ENCODE assay signal across 16 mouse cellular contexts in genomic region chr6:67631617-67632016, GRCm38 (mm10).
A peak's percentile ranks its signal among the peaks of the same experiment; 100 is the strongest.
DNase-seq lines count a peak whose midpoint lies in the region; ATAC-seq and TF ChIP-seq lines count a peak whose summit lies in the region.
"Had no signal": no experiment of that assay in that cellular context is flagged by ENCODE, and none has a peak within 500 bp of the region (broad histone marks: within the 10 kb centered on the region; RNA-seq: fewer than 3 reads in every experiment).

No protein-coding gene starts in this region.

- H3K27ac ChIP-seq in hindbrain, postnatal 0 days: no peak overlapping the region
- no peak overlapping the region for H3K27ac ChIP-seq in hindbrain, embryonic 16.5 days (ENCODE audit: low read depth, low read length)
- no peak overlapping the region for H3K27ac ChIP-seq in CH12.LX (ENCODE audit: insufficient read depth, low read depth)
- H3K27ac ChIP-seq: midbrain, embryonic 13.5 days; neural tube, embryonic 13.5 days had no signal

- TF ChIP-seq EP300 in CH12.LX (IDR thresholded peaks at IDR 0.05; ENCODE audit: low read length): no peak

- H3K4me3 ChIP-seq in hindbrain, postnatal 0 days (ENCODE audit: low read length): no peak overlapping the region
- no peak overlapping the region for H3K4me3 ChIP-seq in hindbrain, embryonic 16.5 days (ENCODE audit: low read length)
- no peak overlapping the region for H3K4me3 ChIP-seq in CH12.LX (replicated peaks in 1 of 3; ENCODE audit: low read depth in 2 of 3, low read length in 2 of 3, poor library complexity in 1 of 3)
- H3K4me3 ChIP-seq: midbrain, embryonic 13.5 days; neural tube, embryonic 13.5 days had no signal

- no peak overlapping the region for H3K9ac ChIP-seq in hindbrain, postnatal 0 days (replicated peaks; ENCODE audit: low read length)
- H3K9ac ChIP-seq in hindbrain, embryonic 16.5 days (ENCODE audit: low read depth, low read length): no peak overlapping the region
- H3K9ac ChIP-seq in CH12.LX (ENCODE audit: insufficient read depth, low read depth): no peak overlapping the region
- H3K9ac ChIP-seq: midbrain, embryonic 13.5 days; neural tube, embryonic 13.5 days had no signal

- TF ChIP-seq RAD21 in CH12.LX (IDR thresholded peaks at IDR 0.05; ENCODE audit: low read depth, low read length): peak; percentile 66

- TF ChIP-seq CTCF in hindbrain, postnatal 0 days (IDR thresholded peaks at IDR 0.05; ENCODE audit: low read depth): peak; percentile 56
- peak in 1 of 2 experiments; percentile 65; a peak in 3 of 4 replicates for TF ChIP-seq CTCF in CH12.LX (conservative IDR thresholded peaks at IDR 0.05 in 1 of 2, IDR thresholded peaks at IDR 0.05 in 1 of 2; ENCODE audit: low read depth in 2 of 2, low read length in 2 of 2)

- peak; percentile 34 for DNase-seq in hindbrain, postnatal 0 days (ENCODE audit: low spot score)
- DNase-seq in 416B (ENCODE audit: low read depth) (peak; percentile 28), CH12.LX (ENCODE audit: extremely low read depth) (peak; percentile 20)
- peak; percentile 4 for DNase-seq in embryo, embryonic 11 days
- DNase-seq in testis, postnatal 10 days (ENCODE audit: low spot score): no peak
- no peak for DNase-seq in thymus, postnatal 10 days (ENCODE audit: low spot score in 2 of 2)
- DNase-seq: cerebellum, adult 8-10 months; heart, postnatal 14 days; kidney, adult 11 months; lung, postnatal 14 days; right cerebral cortex, adult 18-20 months; thymus, postnatal 4 days had no signal

- H3K79me2 ChIP-seq in CH12.LX (replicated peaks; ENCODE audit: control insufficient read depth, extremely low read depth, insufficient read depth, poor library complexity, severe bottlenecking): no peaks in the 10 kb centered on the region

- no peak overlapping the region for H3K4me2 ChIP-seq in hindbrain, postnatal 0 days (ENCODE audit: low read depth, low read length)
- H3K4me2 ChIP-seq in hindbrain, embryonic 16.5 days (ENCODE audit: low read length): no peak overlapping the region
- H3K4me2 ChIP-seq in CH12.LX (ENCODE audit: insufficient read depth, low read depth, poor library complexity, severe bottlenecking): no peak overlapping the region
- H3K4me2 ChIP-seq: midbrain, embryonic 13.5 days; neural tube, embryonic 13.5 days had no signal

- no peaks in the 10 kb centered on the region for H3K36me3 ChIP-seq in hindbrain, postnatal 0 days (ENCODE audit: insufficient read depth, low read length)
- H3K36me3 ChIP-seq in hindbrain, embryonic 16.5 days (ENCODE audit: control insufficient read depth, insufficient read depth, low read length): no peaks in the 10 kb centered on the region
- H3K36me3 ChIP-seq in CH12.LX (replicated peaks in 1 of 2; ENCODE audit: control insufficient read depth in 1 of 2, insufficient read depth in 1 of 2, low read length in 1 of 2): no peaks in the 10 kb centered on the region
- H3K36me3 ChIP-seq: G1E; midbrain, embryonic 13.5 days; neural tube, embryonic 13.5 days had no signal

- H3K4me1 ChIP-seq in hindbrain, postnatal 0 days (ENCODE audit: insufficient read depth, low read length): no peaks in the 10 kb centered on the region
- no peaks in the 10 kb centered on the region for H3K4me1 ChIP-seq in hindbrain, embryonic 16.5 days (ENCODE audit: control insufficient read depth, insufficient read depth, low read depth, low read length)
- peaks cover 0 to 4% of the 10 kb centered on the region in 2 experiments; a peak in 1 of 4 replicates for H3K4me1 ChIP-seq in CH12.LX (ENCODE audit: control insufficient read depth in 1 of 2, insufficient read depth in 2 of 2)
- H3K4me1 ChIP-seq: midbrain, embryonic 13.5 days; neural tube, embryonic 13.5 days had no signal

- dilution Hi-C loops in CH12.LX (cut with MboI; ENCODE audit: extremely low pct_ligation_motif_present, extremely low pct_unique_long_range_greater_than_20kb, low sequenced_read_pairs): no loop called here

- H3K9me3 ChIP-seq in hindbrain, postnatal 0 days (ENCODE audit: low read length): no peaks in the 10 kb centered on the region
- no peaks in the 10 kb centered on the region for H3K9me3 ChIP-seq in hindbrain, embryonic 16.5 days (ENCODE audit: control insufficient read depth, low read length)
- H3K9me3 ChIP-seq in CH12.LX (replicated peaks; ENCODE audit: low read length): no peaks in the 10 kb centered on the region
- H3K9me3 ChIP-seq: G1E; midbrain, embryonic 13.5 days; neural tube, embryonic 13.5 days had no signal

- no peak for TF ChIP-seq POLR2A in CH12.LX (IDR thresholded peaks at IDR 0.05; ENCODE audit: low read depth, low read length)

- ATAC-seq in hindbrain, postnatal 0 days: no peak
- ATAC-seq in hindbrain, embryonic 16.5 days: no peak
- ATAC-seq: midbrain, embryonic 13.5 days had no signal

- in situ Hi-C loops in CH12.LX (cut with MboI; ENCODE audit: low pct_ligation_motif_present, low pct_unique_long_range_greater_than_20kb, low sequenced_read_pairs): no loop called here

- no peaks in the 10 kb centered on the region for H3K27me3 ChIP-seq in hindbrain, postnatal 0 days (ENCODE audit: insufficient read depth, low read length)
- no peaks in the 10 kb centered on the region for H3K27me3 ChIP-seq in hindbrain, embryonic 16.5 days (replicated peaks; ENCODE audit: control insufficient read depth, insufficient read depth, low read length)
- H3K27me3 ChIP-seq in CH12.LX (replicated peaks): no peaks in the 10 kb centered on the region
- H3K27me3 ChIP-seq: midbrain, embryonic 13.5 days; neural tube, embryonic 13.5 days had no signal

TF ChIP-seq in CH12.LX, 34 proteins besides CTCF, POLR2A, EP300 and RAD21:
- TF ChIP-seq SMC3 (IDR thresholded peaks at IDR 0.05; ENCODE audit: low read depth, low read length) (peak; percentile 52), CHD2 (IDR thresholded peaks at IDR 0.05; ENCODE audit: low read length) (no peak)

Comparison
In these comparisons a context has a peak if more than half of its experiments do, and no peak if none do; other contexts are left out.
1. DNase-seq: peak in hindbrain, postnatal 0 days (single experiment), 416B (single experiment), CH12.LX (single experiment) and embryo, embryonic 11 days (single experiment); none in testis, postnatal 10 days (single experiment) and thymus, postnatal 10 days (0 of 2).